Mouse (Mus musculus): ENCODE measurements around the gene Dclre1a. TPM values are rescaled to one million over a fixed set of nuclear protein-coding genes. Genes with fewer than 3 reads are reported as not detected.

Dclre1a gene
- polyA plus RNA-seq, 1 experiment = 3.1 TPM

DNA sequence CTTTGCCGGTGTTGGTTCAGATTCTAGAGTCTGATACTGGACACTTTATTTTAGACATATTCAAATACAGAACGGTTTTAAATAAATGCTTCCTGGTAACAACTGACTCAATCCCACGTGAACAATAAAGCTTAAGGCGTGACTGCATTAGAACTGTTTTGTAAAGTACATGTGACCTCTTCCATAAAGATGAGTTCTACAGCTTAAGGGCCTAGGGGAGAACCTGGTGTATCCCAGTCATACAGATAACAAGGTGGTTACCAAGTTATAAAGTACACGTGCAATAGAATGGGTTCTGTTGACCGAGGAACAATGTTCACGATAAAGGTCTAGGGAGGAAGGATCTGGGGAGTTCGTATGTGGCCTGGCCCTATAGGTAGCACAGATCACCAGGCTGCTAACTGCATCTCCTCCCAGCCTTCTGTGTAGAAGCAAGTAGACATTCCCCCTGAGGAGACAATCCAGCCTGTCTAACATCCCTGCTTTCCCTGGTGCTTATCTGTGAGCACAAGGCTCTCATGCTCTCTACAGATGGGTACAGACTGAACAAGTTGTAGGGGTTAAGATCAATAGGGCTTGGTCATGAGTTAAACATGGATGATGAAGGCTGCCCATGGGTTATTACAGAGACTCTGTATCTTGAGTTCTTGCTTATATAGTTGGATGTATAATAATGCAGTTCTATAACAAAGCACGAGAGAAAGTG lies 14.6 kb upstream of the Dclre1a start:
- H3K4me1 ChIP-seq (replicated peaks; ENCODE audit: control insufficient read depth, insufficient read depth, low read length) = no peaks in the 10 kb centered on the region
- 0 out of 2 replicates have a peak, but pooled peaks cover 3% of the 10 kb centered on the region for H3K36me3 ChIP-seq (ENCODE audit: control insufficient read depth, insufficient read depth, low read length)
- TF ChIP-seq POLR2A (IDR thresholded peaks at IDR 0.05; ENCODE audit: control insufficient read depth, extremely low read depth, insufficient read depth, low read length, poor library complexity) = no peak
- no peak overlapping the region for H3K27ac ChIP-seq (ENCODE audit: control insufficient read depth, insufficient read depth, low read length)
- H3K27me3 ChIP-seq (ENCODE audit: control insufficient read depth, insufficient read depth, low read length) = no peaks in the 10 kb centered on the region
- no peak for DNase-seq
- no peak overlapping the region for H3K4me3 ChIP-seq (ENCODE audit: control insufficient read depth, insufficient read depth, low read length)
- 95% methylated on average over 9 of the region's 9 CpGs for WGBS

- H3K4me1 ChIP-seq (replicated peaks; ENCODE audit: control insufficient read depth, insufficient read depth, low read length) = no peaks in the 10 kb centered on the region
- WGBS = 72% methylated on average over 5 of the region's 5 CpGs
- H3K36me3 ChIP-seq (ENCODE audit: control insufficient read depth, insufficient read depth, low read length) = peaks cover 20% of the 10 kb centered on the region
- H3K27ac ChIP-seq (ENCODE audit: control insufficient read depth, insufficient read depth, low read length) = no peak overlapping the region
- no peaks in the 10 kb centered on the region for H3K27me3 ChIP-seq (ENCODE audit: control insufficient read depth, insufficient read depth, low read length)
- H3K4me3 ChIP-seq (ENCODE audit: control insufficient read depth, insufficient read depth, low read length) = no peak overlapping the region
- TF ChIP-seq CTCF (IDR thresholded peaks at IDR 0.05; ENCODE audit: borderline replicate concordance, control insufficient read depth, extremely low read depth, insufficient read depth, low read length, poor library complexity) (no peak), POLR2A (IDR thresholded peaks at IDR 0.05; ENCODE audit: control insufficient read depth, extremely low read depth, insufficient read depth, low read length, poor library complexity) (no peak)
- no peak for DNase-seq
Observed at GRCm38 (mm10) chr19:56555972-56556371, 8.0 kb upstream of the Dclre1a start.

DNA sequence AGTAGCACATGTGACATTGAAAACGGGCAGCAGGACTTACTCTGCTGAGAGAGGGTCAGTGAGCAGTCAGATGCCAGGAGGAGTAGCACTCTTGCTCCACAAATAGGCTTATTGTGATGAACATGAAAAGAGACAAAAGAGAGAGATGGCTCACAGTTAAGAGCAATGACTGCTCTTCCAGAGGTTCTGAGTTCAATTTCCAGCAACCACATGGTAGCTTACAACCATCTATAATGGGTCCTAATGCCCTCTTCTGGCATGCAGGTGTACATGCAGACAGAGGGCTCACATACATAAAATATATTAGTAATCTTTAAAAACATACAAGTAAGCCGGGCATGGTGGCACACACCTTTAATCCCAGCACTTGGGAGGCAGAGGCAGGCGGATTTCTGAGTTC lies 5.2 kb upstream of the Dclre1a start:
- H3K27me3 ChIP-seq (ENCODE audit: control insufficient read depth, insufficient read depth, low read length) = no peaks in the 10 kb centered on the region
- no peak for TF ChIP-seq POLR2A (IDR thresholded peaks at IDR 0.05; ENCODE audit: control insufficient read depth, extremely low read depth, insufficient read depth, low read length, poor library complexity)
- no peak for TF ChIP-seq CTCF (IDR thresholded peaks at IDR 0.05; ENCODE audit: borderline replicate concordance, control insufficient read depth, extremely low read depth, insufficient read depth, low read length, poor library complexity)
- H3K27ac ChIP-seq (ENCODE audit: control insufficient read depth, insufficient read depth, low read length) = no peak overlapping the region
- no peak for DNase-seq
- H3K4me3 ChIP-seq (ENCODE audit: control insufficient read depth, insufficient read depth, low read length) = no peak overlapping the region
- H3K4me1 ChIP-seq (replicated peaks; ENCODE audit: control insufficient read depth, insufficient read depth, low read length) = peaks cover 4% of the 10 kb centered on the region; the same call in 1 of the 2 replicates
- peaks cover 17% of the 10 kb centered on the region for H3K36me3 ChIP-seq (ENCODE audit: control insufficient read depth, insufficient read depth, low read length)
- WGBS = 96% methylated on average over 3 of the region's 3 CpGs

- no peak for TF ChIP-seq CTCF (IDR thresholded peaks at IDR 0.05; ENCODE audit: borderline replicate concordance, control insufficient read depth, extremely low read depth, insufficient read depth, low read length, poor library complexity)
- no peak for TF ChIP-seq POLR2A (IDR thresholded peaks at IDR 0.05; ENCODE audit: control insufficient read depth, extremely low read depth, insufficient read depth, low read length, poor library complexity)
- WGBS = 39% methylated on average over 18 of the region's 18 CpGs
- Histone ChIP-seq H3K27me3 (ENCODE audit: control insufficient read depth, insufficient read depth, low read length) (no peaks in the 10 kb centered on the region), H3K4me1 (replicated peaks; ENCODE audit: control insufficient read depth, insufficient read depth, low read length) (peaks cover 4% of the 10 kb centered on the region; the same call in 1 of the 2 replicates), H3K36me3 (ENCODE audit: control insufficient read depth, insufficient read depth, low read length) (peaks cover 14% of the 10 kb centered on the region), H3K4me3 (ENCODE audit: control insufficient read depth, insufficient read depth, low read length) (peak overlapping the region; percentile 85), H3K27ac (ENCODE audit: control insufficient read depth, insufficient read depth, low read length) (no peak overlapping the region)
- no peak for DNase-seq
Observed at GRCm38 (mm10) chr19:56549033-56549680, 1.1 kb upstream of the Dclre1a start.

DNA sequence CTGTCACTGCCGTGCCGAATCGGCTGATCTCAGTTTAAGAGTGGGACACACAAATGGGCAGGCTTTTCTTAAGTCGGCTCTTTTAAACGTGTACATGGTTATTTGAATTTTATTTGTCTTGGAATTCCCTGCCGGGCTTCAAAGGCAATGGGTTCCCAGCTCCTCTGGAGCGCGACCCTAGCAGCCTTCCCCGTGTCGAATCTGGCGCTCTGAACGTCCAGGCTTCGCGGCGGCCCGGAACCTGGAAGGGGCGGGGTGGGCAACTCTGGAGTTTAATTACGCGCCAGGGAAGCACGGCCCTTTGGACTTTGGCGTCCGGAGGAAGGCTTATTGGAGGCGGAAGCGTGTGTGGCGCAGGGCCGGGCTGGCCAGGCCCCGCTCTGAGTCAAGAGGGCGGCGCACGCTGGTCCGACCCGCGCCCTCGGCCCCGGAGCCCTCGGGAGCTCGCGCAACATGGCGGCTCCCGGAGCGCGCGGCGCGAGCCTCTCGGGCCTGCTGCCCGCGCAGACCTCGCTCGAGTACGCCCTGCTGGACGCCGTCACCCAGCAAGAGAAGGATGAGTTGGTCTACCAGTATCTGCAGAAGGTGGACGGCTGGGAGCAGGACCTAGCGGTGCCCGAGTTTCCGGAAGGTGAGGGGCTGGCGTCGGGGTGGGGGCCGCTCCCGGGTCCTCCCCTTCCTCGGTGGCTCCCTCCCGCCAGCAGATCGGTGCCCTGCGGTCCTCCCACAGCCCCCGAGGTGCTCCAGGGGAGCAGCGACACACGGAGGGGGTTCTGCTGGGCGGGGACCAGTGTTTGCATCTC lies 409 bp upstream of the Dclre1a start, which contains the start of gene Nhlrc2:
Nhlrc2 (plus strand) TSS at position 32 of the 803 bp plus-strand sequence.
- peaks cover 14% of the 10 kb centered on the region for H3K36me3 ChIP-seq (ENCODE audit: control insufficient read depth, insufficient read depth, low read length)
- H3K4me3 ChIP-seq (ENCODE audit: control insufficient read depth, insufficient read depth, low read length) = peak within 1 kb of the TSS; percentile 85
- WGBS = under 1% methylated on average over 69 of the region's 69 CpGs
- peak; percentile 49 for TF ChIP-seq POLR2A (IDR thresholded peaks at IDR 0.05; ENCODE audit: control insufficient read depth, extremely low read depth, insufficient read depth, low read length, poor library complexity)
- TF ChIP-seq CTCF (IDR thresholded peaks at IDR 0.05; ENCODE audit: borderline replicate concordance, control insufficient read depth, extremely low read depth, insufficient read depth, low read length, poor library complexity) = no peak
- H3K4me1 ChIP-seq (replicated peaks; ENCODE audit: control insufficient read depth, insufficient read depth, low read length) = peaks cover 4% of the 10 kb centered on the region; the same call in 1 of the 2 replicates
- H3K27ac ChIP-seq (ENCODE audit: control insufficient read depth, insufficient read depth, low read length) = no peak within 1 kb of the TSS; the same call in 1 of the 2 replicates
- H3K27me3 ChIP-seq (ENCODE audit: control insufficient read depth, insufficient read depth, low read length) = no peaks in the 10 kb centered on the region
- DNase-seq = peak; percentile 80

GRCm38 (mm10) chr19:56546031-56546430 lies 2.0 kb downstream of the Dclre1a start:
- Histone ChIP-seq H3K27me3 (ENCODE audit: control insufficient read depth, insufficient read depth, low read length) (no peaks in the 10 kb centered on the region), H3K4me1 (replicated peaks; ENCODE audit: control insufficient read depth, insufficient read depth, low read length) (peaks cover 4% of the 10 kb centered on the region; the same call in 1 of the 2 replicates), H3K36me3 (ENCODE audit: control insufficient read depth, insufficient read depth, low read length) (no peaks in the 10 kb centered on the region), H3K27ac (ENCODE audit: control insufficient read depth, insufficient read depth, low read length) (no peak overlapping the region), H3K4me3 (ENCODE audit: control insufficient read depth, insufficient read depth, low read length) (no peak overlapping the region)
- DNase-seq = no peak
- TF ChIP-seq CTCF (IDR thresholded peaks at IDR 0.05; ENCODE audit: borderline replicate concordance, control insufficient read depth, extremely low read depth, insufficient read depth, low read length, poor library complexity) (no peak), POLR2A (IDR thresholded peaks at IDR 0.05; ENCODE audit: control insufficient read depth, extremely low read depth, insufficient read depth, low read length, poor library complexity) (no peak)
